Mouse (Mus musculus) lung, embryonic 15.5 days (tissue): ENCODE measurements around the gene Pnpla5. TPM values are rescaled to one million over a fixed set of nuclear protein-coding genes. Genes with fewer than 3 reads are reported as not detected.

Source experiments
- ATAC-seq: fragments of 200-750 bp; cut with Nextera tagmentation; 2 replicates; pipeline ENCODE4 v1.8.0; 2017; ENCODE audit warnings: moderate number of reproducible peaks, borderline replicate concordance; ENCODE audit not compliant: low FRiP score, low TSS enrichment; ENCODE audit errors: extremely low read depth
- H3K27ac ChIP-seq: fragments of 300-500 bp; sonication (generic); 2 replicates; pipeline ENCODE4 v1.5.1; 2015; ENCODE audit warnings: moderate library complexity, mild to moderate bottlenecking, inconsistent platforms
- H3K27me3 ChIP-seq: fragments of 300-500 bp; sonication (generic); 2 replicates; pipeline ENCODE4 v1.6.1; 2015; ENCODE audit warnings: inconsistent platforms
- H3K36me3 ChIP-seq: fragments of 300-500 bp; sonication (generic); 2 replicates; pipeline ENCODE4 v1.6.1; 2015; ENCODE audit warnings: inconsistent platforms
- H3K4me1 ChIP-seq: fragments of 300-500 bp; sonication (generic); 2 replicates; pipeline ENCODE4 v1.6.1; 2015; ENCODE audit warnings: inconsistent platforms
- H3K4me2 ChIP-seq: fragments of 300-500 bp; sonication (generic); 2 replicates; pipeline ENCODE4 v1.6.1; 2015; ENCODE audit warnings: inconsistent platforms, mild to moderate bottlenecking, moderate library complexity
- H3K4me3 ChIP-seq: fragments of 300-500 bp; sonication (generic); 2 replicates; pipeline ENCODE4 v1.5.1; 2015; ENCODE audit warnings: mild to moderate bottlenecking, inconsistent platforms
- H3K9ac ChIP-seq: fragments of 300-500 bp; sonication (generic); 2 replicates; pipeline ENCODE4 v1.6.1; 2015; ENCODE audit warnings: inconsistent platforms
- H3K9me3 ChIP-seq: fragments of 300-500 bp; sonication (generic); 2 replicates; pipeline ENCODE4 v1.6.1; 2016; ENCODE audit warnings: inconsistent platforms
- WGBS: fragments of 180-500 bp; shearing (Covaris S2); methylation state at CpG from one replicate; pipeline ENCODE4 v1.1.7; 2015; 5-methylcytosine and 5-hydroxymethylcytosine counted together
- polyA plus RNA-seq: library from polyadenylated mRNA; unstranded; fragments of >200 nt; fragmentation: Nextera tagmentation; extraction: Ambion mirVana; gene quantifications from 2 replicates; pipeline ENCODE4 v1.2.1, GENCODE M21; 2015

Pnpla5 gene
- polyA plus RNA-seq, 1 experiment from 2014 or later = not detected

DNA sequence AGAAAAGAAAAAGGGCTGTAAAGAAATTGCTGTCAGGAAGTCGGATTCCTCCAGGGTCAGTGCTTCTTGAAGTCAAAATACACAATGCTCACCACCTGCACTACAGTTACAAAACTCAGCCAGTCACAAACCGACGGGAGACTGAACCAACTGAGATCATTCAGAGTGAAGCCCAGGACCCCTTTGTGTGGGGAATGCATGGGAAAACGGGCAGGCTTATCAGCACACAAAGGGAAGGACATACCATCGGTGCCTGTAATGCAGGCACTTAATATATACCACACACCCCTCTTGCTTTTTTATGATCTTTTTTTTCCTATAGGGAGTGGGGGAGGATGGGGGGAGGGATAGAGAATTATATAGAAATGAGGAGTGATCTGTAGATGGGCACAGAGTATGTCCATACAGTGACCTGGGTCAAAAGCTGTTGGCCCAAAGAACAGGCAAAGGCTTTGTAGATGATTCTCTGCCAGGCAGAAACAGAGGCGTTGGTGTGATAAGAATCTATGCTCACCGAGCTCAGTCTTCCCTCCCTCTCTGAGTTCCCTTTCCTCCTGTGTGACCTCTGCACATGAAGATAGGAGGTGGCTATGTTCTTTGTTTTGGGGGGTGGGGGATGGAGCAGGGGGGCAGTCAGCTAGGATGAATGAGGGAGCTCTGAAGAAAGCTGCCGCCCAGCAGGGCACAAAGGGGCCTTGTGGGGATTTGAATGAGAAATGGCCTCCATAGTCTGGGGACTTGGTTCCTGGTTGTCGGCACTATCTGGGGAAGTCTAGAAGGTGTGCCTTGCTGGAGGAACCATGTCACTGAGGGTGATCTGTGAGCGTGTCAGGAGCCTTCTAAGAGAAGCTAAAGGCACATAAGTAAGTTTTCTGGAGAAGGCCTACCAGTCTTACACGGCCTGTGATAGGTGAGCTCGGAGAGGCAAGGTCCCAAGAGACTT lies 13.8 kb upstream of the Pnpla5 start:
- WGBS = 33% methylated on average over 12 of the region's 12 CpGs
- no peaks in the 10 kb centered on the region for H3K9me3 ChIP-seq
- H3K27ac ChIP-seq = no peak overlapping the region
- ATAC-seq = no peak
- no peak overlapping the region for H3K9ac ChIP-seq
- no peaks in the 10 kb centered on the region for H3K36me3 ChIP-seq
- no peaks in the 10 kb centered on the region for H3K4me1 ChIP-seq
- no peak overlapping the region for H3K4me2 ChIP-seq
- no peaks in the 10 kb centered on the region for H3K27me3 ChIP-seq
- no peak overlapping the region for H3K4me3 ChIP-seq

DNA sequence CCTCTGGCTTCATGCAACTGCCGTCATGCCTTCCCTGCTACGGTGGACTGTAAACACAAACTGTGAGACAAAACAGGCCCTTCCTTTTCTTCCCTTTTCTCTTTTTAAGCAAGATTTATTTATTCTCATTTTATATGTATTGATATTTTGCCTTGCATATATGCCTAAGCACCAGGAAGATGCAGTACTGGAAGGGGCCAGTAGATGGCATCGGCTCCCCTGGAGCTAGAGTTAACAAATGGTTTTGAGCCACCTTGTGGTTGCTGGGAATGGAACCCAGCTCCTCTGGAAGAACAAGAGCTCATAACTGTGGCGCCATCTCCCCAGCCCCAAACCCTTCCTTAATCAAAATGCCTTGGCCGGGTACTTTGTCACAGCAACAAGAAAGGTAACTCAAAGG lies 12.5 kb upstream of the Pnpla5 start:
- WGBS = 80% methylated on average over 5 of the region's 5 CpGs
- no peaks in the 10 kb centered on the region for H3K27me3 ChIP-seq
- ATAC-seq = no peak

DNA sequence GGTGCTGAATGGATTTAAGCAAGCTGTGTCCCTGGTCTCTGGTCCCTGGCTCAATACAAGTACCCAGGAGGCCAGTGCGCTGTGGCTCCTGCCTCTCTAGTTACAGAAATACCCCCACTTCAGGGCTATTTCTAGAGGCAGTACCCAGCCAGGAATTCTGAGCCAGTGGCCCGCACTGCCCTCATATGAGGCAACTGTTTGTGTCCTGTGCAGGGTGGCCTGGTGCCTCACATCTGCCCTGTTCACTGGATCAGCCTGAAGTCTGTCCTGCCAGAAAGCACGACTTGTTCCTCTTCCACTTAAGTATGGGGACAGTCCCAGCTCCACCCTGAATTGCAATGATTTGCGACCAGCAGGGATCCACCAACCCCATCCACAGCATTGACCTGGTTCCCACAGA lies 10.5 kb upstream of the Pnpla5 start:
- no peak overlapping the region for H3K4me3 ChIP-seq
- no peaks in the 10 kb centered on the region for H3K36me3 ChIP-seq
- no peak overlapping the region for H3K4me2 ChIP-seq
- no peak overlapping the region for H3K27ac ChIP-seq
- WGBS = 69% methylated on average over 4 of the region's 4 CpGs
- H3K4me1 ChIP-seq = no peaks in the 10 kb centered on the region
- H3K9me3 ChIP-seq = no peaks in the 10 kb centered on the region
- no peak overlapping the region for H3K9ac ChIP-seq
- ATAC-seq = no peak
- no peaks in the 10 kb centered on the region for H3K27me3 ChIP-seq

More for the DNA sequence above, 12.5 kb upstream of the Pnpla5 start:
- Histone ChIP-seq H3K4me2 (no peak overlapping the region), H3K9ac (no peak overlapping the region), H3K27ac (no peak overlapping the region), H3K4me3 (no peak overlapping the region), H3K4me1 (no peaks in the 10 kb centered on the region), H3K9me3 (no peaks in the 10 kb centered on the region), H3K36me3 (no peaks in the 10 kb centered on the region)

DNA sequence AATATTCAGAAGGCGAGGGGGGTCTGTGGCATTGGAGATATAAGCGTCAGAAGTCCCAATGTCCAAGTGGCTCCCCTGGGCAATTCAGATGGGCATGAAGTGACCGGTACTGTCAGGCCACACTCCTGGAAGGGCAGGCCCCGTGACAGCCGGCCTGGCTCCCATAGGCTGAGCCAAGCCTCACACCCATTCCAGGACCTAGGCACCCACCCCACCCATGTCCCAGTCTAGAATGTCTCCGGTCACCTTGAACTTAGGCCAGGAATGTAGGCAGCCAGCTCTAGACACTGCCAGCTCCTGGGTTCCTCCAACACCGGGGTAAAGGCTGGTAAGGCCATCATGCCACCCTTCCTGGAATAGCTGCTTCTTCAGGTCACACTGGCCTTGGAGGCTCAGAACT lies 9.0 kb upstream of the Pnpla5 start:
- 89% methylated on average over 7 of the region's 7 CpGs for WGBS
- H3K9me3 ChIP-seq = no peaks in the 10 kb centered on the region

DNA sequence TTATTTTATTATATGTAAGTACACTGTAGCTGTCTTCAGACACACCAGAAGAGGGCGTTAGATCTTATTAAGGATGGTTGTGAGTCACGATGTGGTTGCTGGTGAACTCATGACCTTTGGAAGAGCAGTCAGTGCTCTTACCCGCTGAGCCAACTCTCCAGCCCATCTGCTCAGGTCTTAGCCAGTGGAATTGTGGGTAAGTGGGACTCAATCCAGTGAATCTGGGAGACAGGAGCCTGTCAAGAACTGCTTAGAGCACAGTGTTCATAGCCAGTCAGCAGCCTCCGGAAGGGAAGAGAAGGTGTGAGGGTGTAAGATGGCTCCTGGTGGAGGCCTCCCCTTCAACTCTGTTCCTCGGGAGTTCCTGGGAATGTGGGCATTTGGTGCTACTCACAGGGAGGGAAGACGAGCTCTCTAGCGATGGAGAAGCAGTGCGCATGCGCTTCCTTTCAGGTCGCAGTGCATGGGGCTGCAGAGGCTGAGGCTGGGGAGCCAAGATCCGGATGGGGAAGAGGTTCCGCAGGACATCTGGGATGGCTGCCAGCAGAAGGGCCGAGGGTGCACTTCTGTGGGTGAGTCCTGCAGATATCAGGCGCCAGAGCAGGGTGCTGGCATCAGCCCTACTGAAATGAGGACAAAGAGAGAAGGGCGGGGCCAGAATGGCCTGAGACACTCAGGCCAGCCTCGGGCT lies 8.3 kb upstream of the Pnpla5 start:
- 39% methylated on average over 16 of the region's 16 CpGs for WGBS
- ATAC-seq = no peak

More for the DNA sequence above, 9.0 kb upstream of the Pnpla5 start:
- ATAC-seq = no peak
- Histone ChIP-seq H3K27me3 (no peaks in the 10 kb centered on the region), H3K4me3 (no peak overlapping the region), H3K9ac (no peak overlapping the region), H3K27ac (no peak overlapping the region), H3K4me2 (no peak overlapping the region), H3K36me3 (no peaks in the 10 kb centered on the region), H3K4me1 (no peaks in the 10 kb centered on the region)

DNA sequence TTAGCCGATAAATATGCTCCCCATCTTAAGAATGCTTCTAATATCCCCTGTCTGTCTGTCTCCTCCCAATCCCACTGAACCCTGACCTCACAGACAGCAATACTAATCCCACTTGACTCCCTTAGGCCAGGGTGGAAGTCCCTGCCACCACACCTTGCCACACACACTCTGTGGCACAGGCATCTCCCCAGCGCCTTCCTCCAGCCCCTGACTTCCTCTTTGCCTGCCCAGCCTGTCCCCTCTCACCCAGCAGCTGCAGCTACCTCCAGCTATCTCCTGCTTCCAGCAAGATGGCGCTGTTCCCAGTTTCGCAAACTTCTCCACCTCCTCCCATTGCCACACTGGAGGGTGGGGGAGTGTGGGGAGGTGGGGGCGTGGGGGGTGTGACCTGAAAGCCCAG lies 3.9 kb upstream of the Pnpla5 start:
- no peaks in the 10 kb centered on the region for H3K36me3 ChIP-seq
- no peaks in the 10 kb centered on the region for H3K9me3 ChIP-seq
- no peaks in the 10 kb centered on the region for H3K27me3 ChIP-seq
- no peak overlapping the region for H3K4me3 ChIP-seq
- no peak for ATAC-seq
- WGBS = 33% methylated on average over 5 of the region's 5 CpGs
- no peak overlapping the region for H3K27ac ChIP-seq
- H3K9ac ChIP-seq = no peak overlapping the region
- no peaks in the 10 kb centered on the region for H3K4me1 ChIP-seq
- no peak overlapping the region for H3K4me2 ChIP-seq

More for the DNA sequence above, 8.3 kb upstream of the Pnpla5 start:
- no peaks in the 10 kb centered on the region for H3K4me1 ChIP-seq
- H3K27me3 ChIP-seq = no peaks in the 10 kb centered on the region
- H3K9me3 ChIP-seq = no peaks in the 10 kb centered on the region
- no peaks in the 10 kb centered on the region for H3K36me3 ChIP-seq
- H3K4me2 ChIP-seq = no peak overlapping the region
- H3K27ac ChIP-seq = no peak overlapping the region
- no peak overlapping the region for H3K4me3 ChIP-seq
- no peak overlapping the region for H3K9ac ChIP-seq

DNA sequence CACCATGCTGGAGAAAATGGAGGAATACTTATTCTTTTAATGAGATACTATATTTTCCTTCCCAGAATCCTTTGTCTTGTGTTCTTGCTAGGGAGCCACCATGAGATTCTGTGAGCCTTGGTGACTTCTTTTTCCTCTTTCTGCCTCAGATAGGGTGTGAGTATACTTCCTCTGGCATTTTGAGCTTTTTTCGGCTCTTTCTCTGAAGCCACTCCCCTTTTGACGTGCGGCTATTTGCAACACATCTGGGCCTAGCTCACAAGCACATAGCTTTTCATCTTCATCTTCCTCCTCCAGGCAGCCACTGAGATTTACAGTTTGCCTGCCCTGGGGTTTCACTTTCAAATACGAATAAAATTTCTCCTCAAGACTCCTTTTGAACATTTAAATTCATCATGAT lies 3.5 kb upstream of the Pnpla5 start:
- H3K9me3 ChIP-seq = no peaks in the 10 kb centered on the region
- H3K27ac ChIP-seq = no peak overlapping the region
- H3K4me1 ChIP-seq = no peaks in the 10 kb centered on the region
- H3K27me3 ChIP-seq = no peaks in the 10 kb centered on the region
- no peak overlapping the region for H3K9ac ChIP-seq
- H3K36me3 ChIP-seq = no peaks in the 10 kb centered on the region
- WGBS = 63% methylated on average over 4 of the region's 4 CpGs
- no peak for ATAC-seq
- H3K4me3 ChIP-seq = no peak overlapping the region
- H3K4me2 ChIP-seq = no peak overlapping the region

DNA sequence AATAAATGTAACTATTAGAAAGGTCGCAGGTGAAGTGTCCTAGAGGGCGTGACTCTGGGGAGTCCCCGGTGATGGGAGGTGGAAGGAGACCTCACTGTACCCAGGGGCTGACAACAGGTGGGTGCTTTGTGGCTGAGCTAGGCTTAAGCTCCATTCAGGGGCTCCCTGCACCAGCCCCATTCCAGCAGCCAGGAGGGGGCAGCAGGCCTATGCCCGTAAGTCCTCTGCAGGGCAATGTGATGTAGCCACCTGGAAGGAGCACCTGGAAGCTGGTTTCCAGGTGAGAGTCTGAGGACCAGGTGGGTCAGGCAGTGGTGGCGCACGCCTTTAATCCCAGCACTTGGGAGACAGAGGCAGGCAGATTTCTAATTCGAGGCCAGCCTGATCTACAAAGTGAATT lies 1.1 kb upstream of the Pnpla5 start:
- Histone ChIP-seq H3K4me3 (no peak overlapping the region), H3K36me3 (no peaks in the 10 kb centered on the region), H3K4me2 (no peak overlapping the region), H3K27ac (no peak overlapping the region), H3K4me1 (no peaks in the 10 kb centered on the region), H3K9ac (no peak overlapping the region), H3K27me3 (no peaks in the 10 kb centered on the region), H3K9me3 (no peaks in the 10 kb centered on the region)
- 56% methylated on average over 7 of the region's 7 CpGs for WGBS
- ATAC-seq = no peak

DNA sequence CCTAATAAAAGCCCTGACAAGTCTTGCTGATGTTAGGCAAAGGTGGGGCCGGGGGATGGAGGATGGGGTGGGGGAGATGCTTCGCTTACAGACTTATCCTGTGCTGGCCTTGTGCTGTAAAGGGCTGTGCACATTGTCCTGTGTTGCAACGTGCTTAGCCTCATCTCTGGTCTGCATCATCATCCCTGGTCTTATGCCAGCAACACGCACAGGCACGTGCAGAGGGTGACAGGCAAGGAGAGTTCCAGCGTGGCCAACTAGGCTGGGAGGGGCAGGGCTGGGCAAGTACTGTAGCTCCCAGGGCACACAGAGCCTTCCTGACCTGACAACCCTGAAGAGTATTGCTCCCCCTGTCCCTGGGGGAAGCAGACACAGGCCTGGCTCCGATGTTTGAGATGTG lies 1.9 kb downstream of the Pnpla5 start:
- H3K27me3 ChIP-seq = no peaks in the 10 kb centered on the region
- H3K4me3 ChIP-seq = no peak overlapping the region
- H3K36me3 ChIP-seq = no peaks in the 10 kb centered on the region
- no peaks in the 10 kb centered on the region for H3K4me1 ChIP-seq
- H3K4me2 ChIP-seq = no peak overlapping the region
- no peak overlapping the region for H3K9ac ChIP-seq
- ATAC-seq = no peak
- 62% methylated on average over 7 of the region's 7 CpGs for WGBS
- no peak overlapping the region for H3K27ac ChIP-seq
- no peaks in the 10 kb centered on the region for H3K9me3 ChIP-seq

DNA sequence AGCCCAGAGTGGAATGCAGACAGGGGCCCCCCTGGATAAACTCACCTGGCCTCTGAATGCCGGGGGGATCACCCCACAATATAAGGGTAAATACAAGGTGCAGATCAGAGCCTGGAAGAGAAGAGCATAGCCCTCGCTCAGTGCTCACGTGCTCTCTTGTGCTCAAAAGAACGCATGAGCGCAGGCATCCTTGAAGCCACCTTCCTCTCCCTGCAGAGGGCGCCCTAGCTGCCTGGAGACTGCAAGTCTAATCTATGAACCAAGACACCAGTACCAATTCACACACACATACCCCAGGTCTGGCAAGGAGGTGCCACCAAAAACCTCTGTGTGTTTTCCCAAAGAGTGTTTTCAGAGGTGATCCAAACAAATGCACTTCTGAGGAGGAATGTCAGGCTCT lies 2.4 kb downstream of the Pnpla5 start:
- H3K9me3 ChIP-seq = no peaks in the 10 kb centered on the region
- H3K4me1 ChIP-seq = no peaks in the 10 kb centered on the region
- H3K4me2 ChIP-seq = no peak overlapping the region
- H3K9ac ChIP-seq = no peak overlapping the region
- 23% methylated on average over 6 of the region's 6 CpGs for WGBS
- ATAC-seq = no peak
- H3K4me3 ChIP-seq = no peak overlapping the region
- H3K27me3 ChIP-seq = no peaks in the 10 kb centered on the region
- no peak overlapping the region for H3K27ac ChIP-seq
- no peaks in the 10 kb centered on the region for H3K36me3 ChIP-seq

DNA sequence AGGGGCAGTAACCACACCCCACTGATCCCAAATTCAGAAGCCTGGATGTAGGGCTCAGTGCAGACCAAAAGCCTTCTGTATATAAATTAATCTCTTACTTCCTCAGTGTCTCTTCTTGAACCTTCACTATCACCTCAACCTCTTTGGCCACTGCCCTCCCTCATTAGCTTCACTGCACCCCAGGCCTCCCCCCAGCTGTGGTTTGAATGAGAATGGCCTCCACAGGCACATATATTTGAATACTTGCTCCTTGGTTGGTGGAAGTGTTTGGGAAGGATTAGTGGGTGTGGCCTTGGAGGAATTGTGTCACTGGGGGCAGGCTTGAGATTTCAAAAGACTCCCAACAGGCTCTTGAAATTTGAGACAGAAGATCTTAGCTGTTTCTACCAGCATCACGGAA lies 6.5 kb downstream of the Pnpla5 start:
- Histone ChIP-seq H3K4me1 (no peaks in the 10 kb centered on the region), H3K27ac (no peak overlapping the region), H3K9me3 (no peaks in the 10 kb centered on the region), H3K36me3 (no peaks in the 10 kb centered on the region), H3K9ac (no peak overlapping the region), H3K4me2 (no peak overlapping the region), H3K4me3 (no peak overlapping the region), H3K27me3 (no peaks in the 10 kb centered on the region)
- no peak for ATAC-seq
- WGBS = 81% methylated on average over 1 of the region's 1 CpGs

DNA sequence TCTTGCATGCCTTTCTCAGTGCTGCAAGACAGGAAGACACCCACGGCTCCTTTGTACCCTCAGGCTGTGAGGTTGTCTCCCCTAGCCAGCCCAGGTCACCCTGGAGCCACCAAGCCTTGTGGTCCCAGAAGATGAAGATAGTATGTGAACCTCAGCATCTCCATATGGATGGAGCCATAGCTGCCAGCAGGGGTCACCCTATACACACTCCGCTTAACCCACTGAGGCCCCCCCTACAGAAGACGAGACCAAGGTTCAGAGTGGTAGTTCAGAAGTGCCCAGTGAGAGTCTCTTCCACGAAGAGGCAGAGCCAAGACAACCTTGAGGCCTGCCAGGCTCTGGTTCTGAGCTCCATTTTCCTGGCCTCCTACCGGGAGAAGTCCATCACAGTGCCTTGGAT lies 7.2 kb downstream of the Pnpla5 start:
- H3K4me2 ChIP-seq = no peak overlapping the region
- no peak overlapping the region for H3K9ac ChIP-seq
- no peaks in the 10 kb centered on the region for H3K9me3 ChIP-seq
- H3K27ac ChIP-seq = no peak overlapping the region
- H3K4me3 ChIP-seq = no peak overlapping the region
- H3K27me3 ChIP-seq = no peaks in the 10 kb centered on the region
- WGBS = 48% methylated on average over 5 of the region's 5 CpGs
- H3K4me1 ChIP-seq = no peaks in the 10 kb centered on the region
- no peak for ATAC-seq
- no peaks in the 10 kb centered on the region for H3K36me3 ChIP-seq
